Mouse (Mus musculus): Measurements from ENCODE around the gene Fam178b. TPM values are rescaled to one million over a fixed set of nuclear protein-coding genes. Genes with fewer than 3 reads are reported as not detected.

Fam178b gene
- polyA plus RNA-seq, 1 experiment = 9.8 TPM

- H3K4me1 ChIP-seq (ENCODE audit: control insufficient read depth, insufficient read depth, low read length) = peaks cover 8% of the 10 kb centered on the region
- TF ChIP-seq EP300 (IDR thresholded peaks at IDR 0.05; ENCODE audit: insufficient read depth, low read depth, low read length) (peak; percentile 65; the same call in 1 of the 2 replicates), CTCF (IDR thresholded peaks at IDR 0.05; ENCODE audit: low read depth, low read length) (no peak)
Observed at GRCm38 (mm10) chr1:36583408-36584116, 99.4 kb downstream of the Fam178b start.

GRCm38 (mm10) chr1:36582211-36582610, 100.8 kb downstream of the Fam178b start:
- peaks cover 10% of the 10 kb centered on the region for H3K4me1 ChIP-seq (ENCODE audit: control insufficient read depth, insufficient read depth, low read length)
- H3K9ac ChIP-seq (ENCODE audit: low read depth, poor library complexity, severe bottlenecking) = no peak overlapping the region
- no peak overlapping the region for H3K27ac ChIP-seq (ENCODE audit: insufficient read depth, low read length)
- no peaks in the 10 kb centered on the region for H3K27me3 ChIP-seq (ENCODE audit: control insufficient read depth, insufficient read depth, low read length, poor library complexity, severe bottlenecking)
- H3K4me3 ChIP-seq (ENCODE audit: low read depth, low read length) = no peak overlapping the region
- H3K36me3 ChIP-seq (ENCODE audit: control insufficient read depth, insufficient read depth, low read length, poor library complexity, severe bottlenecking) = no peaks in the 10 kb centered on the region
- no peak for TF ChIP-seq POLR2A (IDR thresholded peaks at IDR 0.05; ENCODE audit: insufficient read depth, low read length)
- TF ChIP-seq EP300 (IDR thresholded peaks at IDR 0.05; ENCODE audit: insufficient read depth, low read depth, low read length) = no peak
- TF ChIP-seq CTCF (IDR thresholded peaks at IDR 0.05; ENCODE audit: low read depth, low read length) = no peak
- no peaks in the 10 kb centered on the region for H3K9me3 ChIP-seq (replicated peaks; ENCODE audit: control insufficient read depth, insufficient read depth, low read length, poor library complexity, severe bottlenecking)

More at GRCm38 (mm10) chr1:36583408-36584116, 99.4 kb downstream of the Fam178b start:
- Histone ChIP-seq H3K9ac (ENCODE audit: low read depth, poor library complexity, severe bottlenecking) (no peak overlapping the region), H3K4me3 (ENCODE audit: low read depth, low read length) (no peak overlapping the region), H3K36me3 (ENCODE audit: control insufficient read depth, insufficient read depth, low read length, poor library complexity, severe bottlenecking) (no peaks in the 10 kb centered on the region), H3K27me3 (ENCODE audit: control insufficient read depth, insufficient read depth, low read length, poor library complexity, severe bottlenecking) (no peaks in the 10 kb centered on the region), H3K9me3 (replicated peaks; ENCODE audit: control insufficient read depth, insufficient read depth, low read length, poor library complexity, severe bottlenecking) (no peaks in the 10 kb centered on the region), H3K27ac (ENCODE audit: insufficient read depth, low read length) (no peak overlapping the region)

GRCm38 (mm10) chr1:36581260-36581659, 101.7 kb downstream of the Fam178b start:
- Histone ChIP-seq H3K9me3 (replicated peaks; ENCODE audit: control insufficient read depth, insufficient read depth, low read length, poor library complexity, severe bottlenecking) (no peaks in the 10 kb centered on the region), H3K27me3 (ENCODE audit: control insufficient read depth, insufficient read depth, low read length, poor library complexity, severe bottlenecking) (no peaks in the 10 kb centered on the region), H3K27ac (ENCODE audit: insufficient read depth, low read length) (peak overlapping the region; percentile 66; the same call in 1 of the 2 replicates), H3K4me1 (ENCODE audit: control insufficient read depth, insufficient read depth, low read length) (peaks cover 15% of the 10 kb centered on the region), H3K36me3 (ENCODE audit: control insufficient read depth, insufficient read depth, low read length, poor library complexity, severe bottlenecking) (no peaks in the 10 kb centered on the region), H3K4me3 (ENCODE audit: low read depth, low read length) (no peak overlapping the region), H3K9ac (ENCODE audit: low read depth, poor library complexity, severe bottlenecking) (no peak overlapping the region)
- TF ChIP-seq POLR2A (IDR thresholded peaks at IDR 0.05; ENCODE audit: insufficient read depth, low read length) (no peak), EP300 (IDR thresholded peaks at IDR 0.05; ENCODE audit: insufficient read depth, low read depth, low read length) (no peak), CTCF (IDR thresholded peaks at IDR 0.05; ENCODE audit: low read depth, low read length) (no peak)

- H3K9me3 ChIP-seq (replicated peaks; ENCODE audit: control insufficient read depth, insufficient read depth, low read length, poor library complexity, severe bottlenecking) = no peaks in the 10 kb centered on the region
- H3K4me1 ChIP-seq (ENCODE audit: control insufficient read depth, insufficient read depth, low read length) = peaks cover 15% of the 10 kb centered on the region
- H3K27ac ChIP-seq (ENCODE audit: insufficient read depth, low read length) = peak overlapping the region; percentile 66
- H3K9ac ChIP-seq (ENCODE audit: low read depth, poor library complexity, severe bottlenecking) = no peak overlapping the region
- H3K27me3 ChIP-seq (ENCODE audit: control insufficient read depth, insufficient read depth, low read length, poor library complexity, severe bottlenecking) = no peaks in the 10 kb centered on the region
- H3K36me3 ChIP-seq (ENCODE audit: control insufficient read depth, insufficient read depth, low read length, poor library complexity, severe bottlenecking) = no peaks in the 10 kb centered on the region
- 0 out of 2 replicates have a peak overlapping the region, but pooled peaks have one; percentile 9 for H3K4me3 ChIP-seq (ENCODE audit: low read depth, low read length)
- no peak for TF ChIP-seq POLR2A (IDR thresholded peaks at IDR 0.05; ENCODE audit: insufficient read depth, low read length)
- TF ChIP-seq EP300 (IDR thresholded peaks at IDR 0.05; ENCODE audit: insufficient read depth, low read depth, low read length) = peak; percentile 58; the same call in 1 of the 2 replicates
Observed at GRCm38 (mm10) chr1:36580384-36581207, 102.4 kb downstream of the Fam178b start.

- Histone ChIP-seq H3K27me3 (ENCODE audit: control insufficient read depth, insufficient read depth, low read length, poor library complexity, severe bottlenecking) (no peaks in the 10 kb centered on the region), H3K9ac (ENCODE audit: low read depth, poor library complexity, severe bottlenecking) (no peak overlapping the region), H3K4me1 (ENCODE audit: control insufficient read depth, insufficient read depth, low read length) (peaks cover 15% of the 10 kb centered on the region), H3K27ac (ENCODE audit: insufficient read depth, low read length) (peak overlapping the region; percentile 66), H3K9me3 (replicated peaks; ENCODE audit: control insufficient read depth, insufficient read depth, low read length, poor library complexity, severe bottlenecking) (no peaks in the 10 kb centered on the region), H3K36me3 (ENCODE audit: control insufficient read depth, insufficient read depth, low read length, poor library complexity, severe bottlenecking) (no peaks in the 10 kb centered on the region), H3K4me3 (ENCODE audit: low read depth, low read length) (peak overlapping the region; percentile 9; the same call in 1 of the 2 replicates)
- no peak for TF ChIP-seq CTCF (IDR thresholded peaks at IDR 0.05; ENCODE audit: low read depth, low read length)
- no peak for TF ChIP-seq POLR2A (IDR thresholded peaks at IDR 0.05; ENCODE audit: insufficient read depth, low read length)
- no peak for TF ChIP-seq EP300 (IDR thresholded peaks at IDR 0.05; ENCODE audit: insufficient read depth, low read depth, low read length)
Observed at GRCm38 (mm10) chr1:36579974-36580383, 103.0 kb downstream of the Fam178b start.
